Mouse (Mus musculus) ES-E14 (cell line): ENCODE results near the gene Itih5. TPM values are rescaled to one million over a fixed set of nuclear protein-coding genes. Genes with fewer than 3 reads are reported as not detected.

Experiments
- DNase-seq: peaks from one replicate; pipeline ENCODE4 v3.0.0-alpha.2; 2013; ENCODE audit warnings: low read depth, low spot score
- H3K27ac ChIP-seq: 2 replicates; pipeline ENCODE4 v1.5.1; 2012; ENCODE audit warnings: low read depth, mild to moderate bottlenecking, low read length, moderate library complexity, mixed read lengths; ENCODE audit not compliant: poor library complexity, insufficient read depth, severe bottlenecking
- H3K36me3 ChIP-seq: 2 replicates; pipeline ENCODE4 v1.6.1; 2012; ENCODE audit warnings: mild to moderate bottlenecking, low read length, moderate library complexity, mixed read lengths; ENCODE audit not compliant: control insufficient read depth, poor library complexity, insufficient read depth, severe bottlenecking
- H3K4me1 ChIP-seq, 2 experiments: fragments of 150-350 bp in 1 of 2; sonication (generic) in 1 of 2; 2 replicates each; pipeline ENCODE4 v1.6.1; 2012; ENCODE audit warnings: low read length in 2 of 2, mild to moderate bottlenecking in 1 of 2, mixed read lengths in 1 of 2; ENCODE audit not compliant: control insufficient read depth in 2 of 2, insufficient read depth in 2 of 2, poor library complexity in 1 of 2
- H3K4me3 ChIP-seq, 2 experiments: fragments of 150-350 bp in 1 of 2; sonication (generic) in 1 of 2; 2 replicates each; pipeline ENCODE4 v1.5.1; 2012; ENCODE audit warnings: low read length in 2 of 2, low read depth in 1 of 2, mild to moderate bottlenecking in 1 of 2, mixed read lengths in 1 of 2; ENCODE audit not compliant: insufficient read depth in 1 of 2, poor library complexity in 1 of 2, severe bottlenecking in 1 of 2
- H3K9ac ChIP-seq: 2 replicates; pipeline ENCODE4 v1.6.1; 2012; ENCODE audit warnings: low read depth, mild to moderate bottlenecking, low read length, mixed read lengths; ENCODE audit not compliant: poor library complexity, insufficient read depth, severe bottlenecking
- H3K9me3 ChIP-seq: fragments of 150-350 bp; sonication (generic); 2 replicates; pipeline ENCODE4 v1.6.1; 2012; ENCODE audit warnings: low read depth, mild to moderate bottlenecking, low read length; ENCODE audit not compliant: control insufficient read depth, insufficient read depth
- CHD2 ChIP-seq: IDR thresholded peaks from 2 replicates; pipeline ENCODE4 v1.6.1; 2014; ENCODE audit warnings: mild to moderate bottlenecking, low read depth, low read length, inconsistent platforms
- HCFC1 ChIP-seq: IDR thresholded peaks from 2 replicates; pipeline ENCODE4 v1.6.1; 2012; ENCODE audit warnings: low read length, inconsistent platforms, borderline replicate concordance; ENCODE audit not compliant: insufficient read depth
- MAFK ChIP-seq: IDR thresholded peaks from 2 replicates; pipeline ENCODE4 v1.6.1; 2014; ENCODE audit warnings: mild to moderate bottlenecking, low read depth, low read length, inconsistent platforms; ENCODE audit not compliant: insufficient read depth
- ZC3H11A ChIP-seq: IDR thresholded peaks from 2 replicates; pipeline ENCODE4 v1.6.1; 2012; ENCODE audit warnings: low read depth, mild to moderate bottlenecking, inconsistent platforms, low read length, borderline replicate concordance
- ZNF384 ChIP-seq: IDR thresholded peaks from 2 replicates; pipeline ENCODE4 v1.6.1; 2012; ENCODE audit warnings: low read depth, low read length, inconsistent platforms
- in situ Hi-C, 2 experiments: fragments of 600-800 bp; cut with MboI; formaldehyde crosslinking; loops; one replicate each; pipeline ENCODE4 v1.15.1; 2025; ENCODE audit warnings: low sequenced_read_pairs in 2 of 2, inconsistent platforms in 1 of 2; ENCODE audit not compliant: unreplicated experiment in 2 of 2
- total RNA-seq: library from RNA; depleted of rRNA; stranded (reverse); fragments of 300-350 nt; gene quantifications from 2 replicates; pipeline ENCODE4 v1.2.3, GENCODE M21; 2012

The Itih5 gene
- total RNA-seq, 1 experiment, result 0.76 TPM

DNA sequence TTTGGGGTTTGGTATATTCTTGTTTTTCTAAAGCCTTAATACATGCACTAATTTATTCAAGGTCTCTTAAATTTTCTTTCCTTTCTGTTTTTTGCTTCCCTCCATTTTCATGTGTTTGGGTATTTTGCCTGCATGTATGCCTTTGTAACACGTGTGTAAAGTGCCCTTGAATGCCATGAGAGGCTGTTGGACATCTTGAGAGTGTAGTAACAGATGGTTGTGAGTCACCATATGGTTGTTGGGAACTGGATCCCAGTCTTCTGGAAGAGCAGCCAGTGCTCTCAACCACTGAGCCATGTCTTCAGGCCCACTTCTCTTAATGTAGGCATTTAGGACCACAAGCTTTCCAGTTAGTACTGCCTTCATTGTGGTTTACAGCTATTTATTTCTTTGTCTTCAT is 135.5 kb downstream of the Itih5 start:
- in situ Hi-C loops, result no loop called here
- Histone ChIP-seq H3K4me3 (no peak overlapping the region), H3K9me3 (no peaks in the 10 kb centered on the region), H3K4me1 (no peaks in the 10 kb centered on the region), H3K36me3 (no peaks in the 10 kb centered on the region), H3K9ac (no peak overlapping the region), H3K27ac (no peak overlapping the region)
- no peak for DNase-seq
- TF ChIP-seq ZNF384, result no peak
- TF ChIP-seq MAFK, result no peak
- TF ChIP-seq CHD2, result no peak
- TF ChIP-seq HCFC1, result no peak
- no peak for TF ChIP-seq ZC3H11A

DNA sequence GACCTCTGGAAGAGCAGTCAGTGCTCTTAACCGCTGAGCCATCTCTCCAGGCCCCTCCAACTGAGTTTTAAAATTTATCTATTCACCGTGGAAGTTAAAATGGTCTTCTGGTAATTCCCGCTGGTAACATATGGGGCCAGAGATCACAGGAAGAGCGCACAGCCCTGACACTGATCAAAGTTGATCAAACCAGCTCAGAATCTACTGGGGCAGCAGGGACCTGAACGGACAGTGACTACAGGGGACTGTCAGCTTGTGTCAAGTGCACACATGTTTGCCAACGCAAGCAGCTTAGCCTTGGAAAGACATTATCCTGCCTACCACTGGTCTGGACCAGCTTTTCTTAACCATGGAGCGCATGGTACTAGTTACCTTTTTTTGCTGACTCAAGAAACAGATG is 136.7 kb downstream of the Itih5 start:
- Histone ChIP-seq H3K9ac (no peak overlapping the region), H3K27ac (no peak overlapping the region), H3K36me3 (no peaks in the 10 kb centered on the region), H3K4me1 (no peaks in the 10 kb centered on the region), H3K4me3 (no peak overlapping the region), H3K9me3 (no peaks in the 10 kb centered on the region)
- no peak for DNase-seq
- TF ChIP-seq MAFK (no peak), HCFC1 (no peak), ZNF384 (no peak), ZC3H11A (no peak), CHD2 (no peak)
- in situ Hi-C loops, result loop anchor here (5.0 to 10.0 kb wide), 2 partner anchors 185 to 188 kb away; no protein-coding TSS in a partner anchor

DNA sequence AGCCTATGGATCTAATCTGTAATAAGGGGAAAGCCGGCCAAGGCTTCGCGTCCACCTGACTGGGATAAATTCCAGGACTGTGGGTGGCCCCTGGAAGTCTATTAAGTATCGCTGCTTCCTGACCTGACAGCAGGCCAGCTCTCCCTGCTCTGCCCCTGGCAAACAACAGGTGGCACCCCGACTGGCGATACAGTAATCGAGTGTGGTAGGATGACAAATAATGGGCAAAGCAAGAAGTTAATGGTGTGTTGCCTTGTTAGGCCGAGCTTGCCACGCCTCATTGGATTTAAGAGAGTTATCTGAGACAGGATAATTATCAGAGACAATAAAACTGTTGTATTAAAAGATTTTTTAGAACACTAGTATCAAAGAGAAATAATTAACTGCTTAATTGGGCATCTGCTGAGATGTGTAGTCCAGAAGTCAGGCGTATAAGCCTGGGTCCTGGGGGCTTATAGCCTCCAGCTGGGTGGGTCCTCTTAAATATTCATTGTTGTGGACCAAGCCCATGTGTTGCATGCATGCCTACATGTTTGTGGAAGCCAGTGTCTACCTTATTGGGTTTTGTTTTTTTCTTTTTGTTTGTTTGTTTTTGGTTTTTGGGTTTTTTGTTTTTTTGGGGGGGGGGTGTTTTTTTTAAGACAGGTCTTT is 140.3 kb downstream of the Itih5 start:
- Histone ChIP-seq H3K9me3 (no peaks in the 10 kb centered on the region), H3K9ac (no peak overlapping the region), H3K4me1 (peaks cover 0 to 1% of the 10 kb centered on the region in 2 experiments; a peak in 1 of 4 replicates), H3K4me3 (no peak overlapping the region), H3K36me3 (no peaks in the 10 kb centered on the region), H3K27ac (no peak overlapping the region)
- TF ChIP-seq ZNF384 (no peak), ZC3H11A (no peak), MAFK (no peak), CHD2 (no peak), HCFC1 (no peak)
- DNase-seq, result no peak
- in situ Hi-C loops, result loop anchor here (5.0 to 10.0 kb wide), 2 partner anchors 189 to 191 kb away; no protein-coding TSS in a partner anchor

DNA sequence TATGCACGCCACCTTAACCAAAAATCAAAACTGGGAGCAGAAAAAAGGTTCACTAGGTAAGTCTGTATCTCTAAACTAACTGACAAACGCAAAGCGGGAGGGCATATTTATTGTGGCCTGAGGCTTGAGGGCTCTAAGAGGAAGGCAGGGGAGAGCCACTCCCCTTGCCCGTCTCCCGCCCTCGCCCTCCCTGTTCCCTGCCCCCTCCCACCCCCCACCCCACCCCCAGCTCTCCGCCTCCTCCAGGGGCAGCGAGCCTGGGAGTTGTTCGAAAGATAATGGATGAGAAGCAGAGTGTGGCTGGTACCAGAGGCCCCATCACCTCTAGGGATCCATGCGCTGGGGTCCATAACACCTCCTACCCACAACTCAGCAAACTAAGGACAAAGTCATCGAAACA is 142.5 kb downstream of the Itih5 start:
- no peak for DNase-seq
- in situ Hi-C loops, result loop anchor here in 1 of 2 experiments (10.0 kb wide), 1 partner anchor 191 kb away; no protein-coding TSS in a partner anchor

More for the DNA sequence above, 142.5 kb downstream of the Itih5 start:
- Histone ChIP-seq H3K27ac (no peak overlapping the region), H3K9ac (no peak overlapping the region), H3K9me3 (no peaks in the 10 kb centered on the region), H3K36me3 (no peaks in the 10 kb centered on the region), H3K4me1 (peaks cover 2% of the 10 kb centered on the region in 2 experiments; a peak in 2 of 4 replicates), H3K4me3 (no peak overlapping the region)
- TF ChIP-seq ZNF384 (no peak), ZC3H11A (no peak), MAFK (no peak), CHD2 (no peak), HCFC1 (no peak)
